Mouse (Mus musculus): ENCODE data around the gene Samd4. TPM values are rescaled to one million over a fixed set of nuclear protein-coding genes. Genes with fewer than 3 reads are reported as not detected.

Samd4 gene
- polyA plus RNA-seq, 1 experiment from 2014 or later, result 17.9 TPM

DNA sequence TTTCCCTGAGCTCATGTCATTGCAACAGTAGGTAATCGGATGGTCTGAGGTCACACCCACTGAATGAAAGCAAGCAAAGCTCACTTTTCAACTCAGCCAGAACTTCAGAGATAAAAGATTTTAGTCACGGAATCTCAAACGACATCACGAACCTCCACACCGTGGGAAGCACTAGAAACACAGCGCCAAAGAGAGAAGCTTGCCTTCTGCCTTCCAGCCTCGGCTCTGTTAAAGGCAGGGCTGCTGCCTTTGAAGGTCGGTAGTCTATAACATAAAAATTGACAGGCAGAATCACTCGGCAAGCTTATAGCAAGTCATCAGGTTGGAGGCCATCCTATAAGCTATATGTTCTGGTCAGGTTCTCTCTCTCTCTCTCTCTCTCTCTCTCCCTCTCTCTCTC is 92.2 kb downstream of the Samd4 start:
- H3K4me1 ChIP-seq (replicated peaks), result peaks cover 63% of the 10 kb centered on the region
- WGBS, result 72% methylated on average over 9 of the region's 9 CpGs
- H3K27ac ChIP-seq (ENCODE audit: poor library complexity, severe bottlenecking), result no peak overlapping the region
- H3K4me2 ChIP-seq, result no peak overlapping the region
- H3K27me3 ChIP-seq (replicated peaks), result no peaks in the 10 kb centered on the region
- H3K36me3 ChIP-seq, result peaks cover 5% of the 10 kb centered on the region; the same call in 1 of the 2 replicates
- no peak overlapping the region for H3K4me3 ChIP-seq
- no peak overlapping the region for H3K9ac ChIP-seq
- ATAC-seq (ENCODE audit: insufficient number of reproducible peaks, low FRiP score), result no peak
- no peaks in the 10 kb centered on the region for H3K9me3 ChIP-seq (replicated peaks)

GRCm38 (mm10) chr14:46975969-46976368 is 93.3 kb downstream of the Samd4 start:
- Histone ChIP-seq H3K4me2 (no peak overlapping the region), H3K9me3 (replicated peaks) (no peaks in the 10 kb centered on the region), H3K4me3 (no peak overlapping the region), H3K27me3 (replicated peaks) (no peaks in the 10 kb centered on the region), H3K27ac (ENCODE audit: poor library complexity, severe bottlenecking) (no peak overlapping the region), H3K4me1 (replicated peaks) (peaks cover 64% of the 10 kb centered on the region), H3K9ac (no peak overlapping the region), H3K36me3 (peaks cover 2% of the 10 kb centered on the region; the same call in 1 of the 2 replicates)
- WGBS, result 61% methylated on average over 4 of the region's 4 CpGs
- ATAC-seq (ENCODE audit: insufficient number of reproducible peaks, low FRiP score), result no peak

DNA sequence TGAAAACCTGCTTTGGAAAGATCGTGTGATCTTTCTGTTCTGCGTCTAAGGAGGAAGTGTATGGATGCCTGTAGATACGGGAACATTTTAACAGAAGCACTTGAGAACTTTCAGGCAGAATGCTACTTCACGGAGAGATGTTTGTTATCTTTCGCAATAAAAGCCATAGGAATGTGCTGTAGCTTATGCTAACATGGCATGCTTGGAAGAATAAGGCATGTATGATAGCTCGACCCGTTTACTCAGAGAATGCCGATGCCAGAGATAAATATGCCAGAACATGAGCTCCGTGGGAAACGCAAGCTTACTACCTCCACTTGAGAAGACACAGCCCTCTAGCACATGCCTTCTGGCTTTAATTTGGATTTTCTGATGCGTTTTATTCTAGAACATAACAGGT is 94.1 kb downstream of the Samd4 start:
- ATAC-seq (ENCODE audit: insufficient number of reproducible peaks, low FRiP score), result no peak
- no peak overlapping the region for H3K4me2 ChIP-seq

GRCm38 (mm10) chr14:46977660-46978059 is 95.0 kb downstream of the Samd4 start:
- no peak overlapping the region for H3K4me3 ChIP-seq
- peak overlapping the region; percentile 45 for H3K4me2 ChIP-seq
- peak overlapping the region; percentile 9; the same call in 1 of the 2 replicates for H3K27ac ChIP-seq (ENCODE audit: poor library complexity, severe bottlenecking)
- H3K4me1 ChIP-seq (replicated peaks), result peaks cover 77% of the 10 kb centered on the region
- H3K36me3 ChIP-seq, result no peaks in the 10 kb centered on the region
- no peak for ATAC-seq (ENCODE audit: insufficient number of reproducible peaks, low FRiP score)
- 40% methylated on average over 10 of the region's 10 CpGs for WGBS
- H3K9me3 ChIP-seq (replicated peaks), result no peaks in the 10 kb centered on the region
- H3K27me3 ChIP-seq (replicated peaks), result no peaks in the 10 kb centered on the region
- peak overlapping the region; percentile 40; the same call in 1 of the 2 replicates for H3K9ac ChIP-seq

More for the DNA sequence above, 94.1 kb downstream of the Samd4 start:
- Histone ChIP-seq H3K9ac (no peak overlapping the region), H3K36me3 (no peaks in the 10 kb centered on the region), H3K27ac (ENCODE audit: poor library complexity, severe bottlenecking) (no peak overlapping the region), H3K27me3 (replicated peaks) (no peaks in the 10 kb centered on the region), H3K9me3 (replicated peaks) (no peaks in the 10 kb centered on the region), H3K4me1 (replicated peaks) (peaks cover 71% of the 10 kb centered on the region), H3K4me3 (no peak overlapping the region)
- WGBS, result 58% methylated on average over 11 of the region's 11 CpGs

DNA sequence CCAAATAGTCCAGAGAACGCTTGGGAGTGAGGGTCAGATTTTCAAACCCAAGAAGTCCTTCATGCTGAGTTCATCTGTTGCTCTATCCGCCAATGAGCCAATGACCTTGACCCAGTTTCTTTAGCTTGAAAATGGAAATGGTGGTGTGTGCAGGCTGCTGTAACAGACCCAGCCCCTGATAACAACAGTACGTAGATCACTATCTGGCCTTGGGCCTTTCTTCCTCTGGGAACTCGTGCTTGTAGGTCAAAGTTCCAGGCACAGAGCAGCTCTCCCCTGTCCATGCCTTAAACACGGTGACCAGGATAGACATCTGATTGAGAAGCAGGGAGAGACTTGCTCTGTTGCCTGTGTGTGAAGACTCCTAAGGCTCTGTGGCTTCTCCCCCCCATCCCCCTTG is 96.5 kb downstream of the Samd4 start:
- H3K4me3 ChIP-seq, result no peak overlapping the region
- ATAC-seq (ENCODE audit: insufficient number of reproducible peaks, low FRiP score), result no peak
- no peak overlapping the region for H3K4me2 ChIP-seq
- H3K27me3 ChIP-seq (replicated peaks), result no peaks in the 10 kb centered on the region
- H3K9ac ChIP-seq, result no peak overlapping the region
- WGBS, result 71% methylated on average over 5 of the region's 5 CpGs
- H3K9me3 ChIP-seq (replicated peaks), result no peaks in the 10 kb centered on the region
- no peaks in the 10 kb centered on the region for H3K36me3 ChIP-seq
- H3K27ac ChIP-seq (ENCODE audit: poor library complexity, severe bottlenecking), result no peak overlapping the region
- H3K4me1 ChIP-seq (replicated peaks), result peaks cover 78% of the 10 kb centered on the region

DNA sequence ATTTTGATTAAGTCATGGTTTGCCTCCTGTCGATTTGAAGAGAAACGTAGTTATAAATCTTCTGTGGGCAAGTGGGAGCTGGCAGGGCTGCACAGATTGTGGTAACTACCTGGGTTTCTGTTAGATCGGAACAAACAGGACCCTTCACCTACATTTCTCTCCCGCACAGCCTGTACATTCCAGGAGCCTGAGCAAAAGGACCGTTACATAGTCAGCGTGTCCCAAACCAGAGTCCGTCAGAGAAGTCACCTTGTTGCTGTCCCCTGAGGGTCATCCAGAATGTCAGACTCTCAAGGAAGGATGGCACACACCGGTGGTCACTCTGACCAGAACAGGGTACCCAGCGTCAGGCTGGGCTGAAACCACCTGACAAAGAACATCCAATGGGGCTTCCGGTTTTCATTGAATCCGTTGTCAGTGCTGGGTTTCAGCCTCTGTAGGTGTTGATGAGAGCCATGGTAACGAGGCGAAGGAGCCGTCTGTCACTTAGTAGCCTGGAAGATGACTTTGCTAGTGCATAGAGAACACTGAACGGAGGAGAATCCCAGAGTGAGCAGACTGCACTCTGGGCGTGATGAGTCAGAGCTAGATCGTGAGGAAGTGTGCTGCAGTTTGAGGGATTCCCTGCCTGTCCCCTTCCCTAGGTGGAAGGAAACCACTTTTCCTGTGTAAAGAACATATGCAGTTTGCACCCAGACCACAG is 98.2 kb downstream of the Samd4 start:
- no peaks in the 10 kb centered on the region for H3K9me3 ChIP-seq (replicated peaks)
- ATAC-seq (ENCODE audit: insufficient number of reproducible peaks, low FRiP score), result no peak
- 49% methylated on average over 17 of the region's 17 CpGs for WGBS
- H3K4me3 ChIP-seq, result no peak overlapping the region
- no peak overlapping the region for H3K9ac ChIP-seq
- no peaks in the 10 kb centered on the region for H3K36me3 ChIP-seq
- peak overlapping the region; percentile 7; the same call in 1 of the 2 replicates for H3K4me2 ChIP-seq
- H3K27ac ChIP-seq (ENCODE audit: poor library complexity, severe bottlenecking), result no peak overlapping the region
- H3K4me1 ChIP-seq (replicated peaks), result peaks cover 80% of the 10 kb centered on the region
- no peaks in the 10 kb centered on the region for H3K27me3 ChIP-seq (replicated peaks)

DNA sequence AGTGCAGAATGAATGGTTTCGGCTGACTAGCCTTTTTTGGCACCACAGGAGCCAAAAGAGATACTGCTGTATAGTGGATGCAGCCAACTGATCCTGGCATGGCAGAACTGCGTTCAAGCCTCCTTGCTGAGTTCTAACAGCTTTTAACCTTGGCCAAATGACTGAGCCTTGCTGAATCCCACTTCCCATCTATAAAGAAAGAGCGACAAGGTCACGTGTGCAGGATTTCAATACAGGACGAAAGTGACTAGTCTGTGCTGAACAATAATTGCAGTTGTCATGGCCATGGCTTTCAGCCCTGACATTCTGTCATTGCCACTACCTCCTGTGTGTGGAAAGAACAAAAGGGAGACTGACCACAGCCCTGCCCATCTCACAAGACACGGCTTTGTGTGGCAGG is 99.5 kb downstream of the Samd4 start:
- H3K4me2 ChIP-seq, result no peak overlapping the region
- ATAC-seq (ENCODE audit: insufficient number of reproducible peaks, low FRiP score), result no peak
- H3K4me3 ChIP-seq, result no peak overlapping the region
- H3K9me3 ChIP-seq (replicated peaks), result no peaks in the 10 kb centered on the region
- no peaks in the 10 kb centered on the region for H3K27me3 ChIP-seq (replicated peaks)
- H3K36me3 ChIP-seq, result no peaks in the 10 kb centered on the region
- peaks cover 69% of the 10 kb centered on the region for H3K4me1 ChIP-seq (replicated peaks)
- H3K9ac ChIP-seq, result no peak overlapping the region
- H3K27ac ChIP-seq (ENCODE audit: poor library complexity, severe bottlenecking), result no peak overlapping the region
- WGBS, result 74% methylated on average over 6 of the region's 6 CpGs

DNA sequence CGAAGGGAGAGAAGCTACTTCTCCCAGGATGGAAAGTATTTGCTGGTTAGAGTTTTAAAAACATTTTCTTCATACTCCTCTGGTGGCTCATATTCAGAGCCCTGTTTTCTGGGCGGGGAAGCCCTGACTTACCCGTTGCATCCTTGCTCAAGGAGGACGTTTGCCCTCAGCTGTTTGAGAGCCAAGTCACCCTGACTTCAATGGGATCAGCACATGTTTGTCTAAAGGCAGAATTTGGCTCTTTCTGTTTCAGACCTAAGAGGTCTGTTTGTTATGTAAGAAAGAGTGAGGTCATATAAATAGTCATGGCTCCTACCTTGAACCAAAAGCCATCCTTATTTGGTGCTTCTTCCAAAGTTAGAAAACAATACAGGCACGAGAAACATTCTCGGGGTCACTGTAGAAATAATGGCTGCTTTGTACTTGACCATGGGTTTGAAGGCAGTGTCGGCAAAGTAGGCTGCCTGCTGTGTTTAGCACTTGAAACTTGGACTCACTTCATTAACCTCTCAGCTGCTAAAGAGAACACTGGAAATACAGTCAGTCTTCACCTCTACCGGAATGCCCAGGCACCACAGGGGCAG is 102.0 kb downstream of the Samd4 start:
- Histone ChIP-seq H3K36me3 (no peaks in the 10 kb centered on the region), H3K4me3 (no peak overlapping the region), H3K9ac (no peak overlapping the region), H3K4me2 (no peak overlapping the region), H3K27me3 (replicated peaks) (no peaks in the 10 kb centered on the region), H3K4me1 (replicated peaks) (peaks cover 58% of the 10 kb centered on the region), H3K9me3 (replicated peaks) (no peaks in the 10 kb centered on the region), H3K27ac (ENCODE audit: poor library complexity, severe bottlenecking) (peak overlapping the region; percentile 29)
- ATAC-seq (ENCODE audit: insufficient number of reproducible peaks, low FRiP score), result no peak
- WGBS, result 62% methylated on average over 8 of the region's 8 CpGs

- Histone ChIP-seq H3K27me3 (replicated peaks) (no peaks in the 10 kb centered on the region), H3K4me3 (no peak overlapping the region), H3K4me2 (no peak overlapping the region), H3K9ac (no peak overlapping the region), H3K27ac (ENCODE audit: poor library complexity, severe bottlenecking) (peak overlapping the region; percentile 10; the same call in 1 of the 2 replicates), H3K36me3 (no peaks in the 10 kb centered on the region), H3K4me1 (replicated peaks) (peaks cover 50% of the 10 kb centered on the region), H3K9me3 (replicated peaks) (no peaks in the 10 kb centered on the region)
- 36% methylated on average over 4 of the region's 4 CpGs for WGBS
- no peak for ATAC-seq (ENCODE audit: insufficient number of reproducible peaks, low FRiP score)
Observed at GRCm38 (mm10) chr14:46989694-46990093, 107.0 kb downstream of the Samd4 start.

DNA sequence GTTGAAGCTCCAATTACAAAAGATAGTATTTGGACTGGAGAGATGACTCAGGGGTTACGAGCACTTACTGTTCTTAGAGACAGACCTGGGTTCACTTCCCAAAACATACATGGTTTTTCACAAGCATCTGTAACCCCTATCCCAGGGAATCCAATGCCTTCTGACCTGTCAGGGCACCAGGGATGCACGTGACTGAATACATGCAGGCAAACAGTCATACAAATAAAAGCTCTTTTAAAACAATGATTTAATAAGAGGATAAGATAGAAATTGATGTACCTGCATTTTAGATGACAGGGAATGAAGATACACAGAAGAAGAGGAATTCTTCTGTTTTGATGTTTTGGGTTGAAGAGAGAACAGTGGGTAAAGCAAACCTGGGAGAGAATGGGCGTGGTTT is 107.8 kb downstream of the Samd4 start:
- ATAC-seq (ENCODE audit: insufficient number of reproducible peaks, low FRiP score), result no peak
- no peaks in the 10 kb centered on the region for H3K27me3 ChIP-seq (replicated peaks)
- no peaks in the 10 kb centered on the region for H3K36me3 ChIP-seq
- no peak overlapping the region for H3K4me3 ChIP-seq
- H3K4me2 ChIP-seq, result no peak overlapping the region
- no peaks in the 10 kb centered on the region for H3K9me3 ChIP-seq (replicated peaks)
- WGBS, result 76% methylated on average over 3 of the region's 3 CpGs
- peaks cover 43% of the 10 kb centered on the region for H3K4me1 ChIP-seq (replicated peaks)
- H3K9ac ChIP-seq, result no peak overlapping the region
- H3K27ac ChIP-seq (ENCODE audit: poor library complexity, severe bottlenecking), result peak overlapping the region; percentile 45; the same call in 1 of the 2 replicates

DNA sequence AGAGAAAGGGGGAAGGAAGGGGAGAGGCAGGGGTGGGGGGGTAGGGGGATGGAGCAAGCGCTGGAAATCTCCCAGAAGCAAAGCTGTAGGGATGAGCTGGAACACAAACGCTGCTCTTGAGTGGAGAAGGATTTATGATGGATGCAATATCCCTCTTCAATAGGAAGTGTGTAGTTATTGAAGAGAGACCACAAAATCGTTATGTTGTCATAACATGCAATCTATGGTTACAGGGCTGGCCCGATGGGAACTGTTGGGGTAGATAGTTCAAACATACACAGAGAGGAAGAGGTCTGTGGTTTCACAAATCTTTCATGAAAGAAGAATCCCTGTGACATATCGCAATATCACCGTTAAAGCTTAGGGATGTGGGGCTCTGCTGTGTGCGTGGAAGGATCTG is 112.0 kb downstream of the Samd4 start:
- Histone ChIP-seq H3K4me2 (no peak overlapping the region), H3K9me3 (replicated peaks) (no peaks in the 10 kb centered on the region), H3K27me3 (replicated peaks) (no peaks in the 10 kb centered on the region), H3K4me1 (replicated peaks) (peaks cover 44% of the 10 kb centered on the region), H3K36me3 (no peaks in the 10 kb centered on the region), H3K27ac (ENCODE audit: poor library complexity, severe bottlenecking) (no peak overlapping the region), H3K4me3 (no peak overlapping the region), H3K9ac (no peak overlapping the region)
- WGBS, result 81% methylated on average over 7 of the region's 7 CpGs
- no peak for ATAC-seq (ENCODE audit: insufficient number of reproducible peaks, low FRiP score)

Data from heart, embryonic 12.5 days (tissue).